Mouse (Mus musculus): Measurements from ENCODE around the gene Vti1b. TPM values are rescaled to one million over a fixed set of nuclear protein-coding genes. Genes with fewer than 3 reads are reported as not detected.
A peak's percentile ranks its signal among the peaks of the same experiment; 100 is the strongest.

The Vti1b gene
- 85.5 TPM for polyA plus RNA-seq (2012; fragmentation: generic; extraction: Trizol)

DNA sequence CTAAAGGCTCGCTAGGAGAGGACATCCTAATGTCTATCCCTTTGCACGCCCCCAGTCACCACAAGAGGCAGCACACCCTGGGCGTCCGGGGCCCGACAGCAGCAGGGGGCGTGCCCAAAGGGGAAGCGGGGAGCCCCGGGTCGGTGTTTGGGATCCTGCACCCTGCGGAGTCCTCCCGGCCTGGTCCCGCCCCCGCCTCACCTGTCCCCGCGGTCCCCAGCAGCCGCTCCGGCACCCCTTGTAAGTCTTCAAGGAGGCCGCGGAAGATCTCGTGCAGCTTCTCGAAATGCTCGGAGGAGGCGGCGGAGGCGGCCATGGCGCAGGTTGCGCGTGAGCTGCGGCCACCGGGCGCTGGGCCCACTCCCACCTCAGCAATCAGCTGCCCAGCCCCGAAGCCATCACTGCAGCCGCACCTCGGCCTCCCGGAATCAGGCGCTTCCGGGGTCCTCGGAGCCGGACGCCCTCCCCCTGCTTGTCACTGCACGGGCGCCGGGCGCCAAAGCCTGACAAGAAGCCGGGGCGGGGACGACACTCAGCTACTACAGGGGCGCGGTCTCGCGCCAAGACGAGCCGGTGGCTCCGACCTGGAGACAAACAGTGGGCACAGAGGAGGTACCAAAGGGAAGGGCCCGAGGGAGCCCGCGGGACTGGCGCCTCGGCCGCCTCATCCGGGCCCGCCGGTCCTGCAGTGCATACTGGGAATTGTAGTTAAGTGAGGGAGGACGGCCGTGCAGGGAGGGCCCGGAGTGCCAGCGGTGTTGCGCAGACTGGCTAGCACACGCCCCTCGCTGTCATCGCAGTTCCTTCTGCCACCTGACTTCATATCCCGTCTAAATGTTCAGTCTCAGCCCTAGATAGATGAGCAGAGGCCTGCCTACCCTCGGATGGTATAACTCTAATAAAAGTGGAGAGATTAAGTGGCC is at the start of gene Vti1b:
Gene Vti1b (minus strand): TSS at position 649 of the 923 bp plus-strand sequence.
- peak within 1 kb of the TSS; percentile 61 for H3ac ChIP-seq (ENCODE audit: control insufficient read depth, insufficient read length)
- peak within 1 kb of the TSS; percentile 50 for H3K4me3 ChIP-seq
- H3K27me3 ChIP-seq (ENCODE audit: control insufficient read depth, insufficient read depth, insufficient read length), result no peaks in the 10 kb centered on the region
- peaks cover 8% of the 10 kb centered on the region for H3K36me3 ChIP-seq (ENCODE audit: control insufficient read depth, insufficient read depth)
- TF ChIP-seq SRF (IDR thresholded peaks at IDR 0.05; ENCODE audit: control insufficient read depth, insufficient read length, low read depth), result no peak
- no peak for TF ChIP-seq REST (IDR thresholded peaks at IDR 0.05; ENCODE audit: insufficient read depth, insufficient read length)
- TF ChIP-seq POLR2AphosphoS2 (IDR thresholded peaks at IDR 0.05; ENCODE audit: insufficient read length, low read depth), result peak; percentile 94
- TF ChIP-seq MAX (IDR thresholded peaks at IDR 0.05; ENCODE audit: low read depth), result peak; percentile 94
- TF ChIP-seq MYOD1 (IDR thresholded peaks at IDR 0.05; ENCODE audit: control insufficient read depth in 1 of 3, insufficient read length in 2 of 3, low read depth in 2 of 3), result peak in 1 of 3 experiments; percentile 45
- TF ChIP-seq MYOG (IDR thresholded peaks at IDR 0.05; ENCODE audit: control insufficient read depth in 1 of 3, insufficient read depth in 1 of 3, insufficient read length in 2 of 3, low read depth in 2 of 3), result peak in 1 of 3 experiments; percentile 22
- TF ChIP-seq E2F4 (IDR thresholded peaks at IDR 0.05; ENCODE audit: insufficient read depth), result no peak
- no peak for TF ChIP-seq TCF12 (IDR thresholded peaks at IDR 0.05; ENCODE audit: insufficient read depth, poor library complexity, severe bottlenecking)
- TF ChIP-seq USF1 (IDR thresholded peaks at IDR 0.05; ENCODE audit: low read depth), result peak; percentile 47
- peak; percentile 79 for TF ChIP-seq POLR2A (IDR thresholded peaks at IDR 0.05; ENCODE audit: insufficient read length, low read depth)
- TF ChIP-seq CEBPB (IDR thresholded peaks at IDR 0.05; ENCODE audit: insufficient read depth, poor library complexity, severe bottlenecking), result no peak
- no peak for TF ChIP-seq TCF3 (IDR thresholded peaks at IDR 0.05; ENCODE audit: insufficient read length, low read depth)
- peak within 1 kb of the TSS; percentile 95 for H3K4me2 ChIP-seq (ENCODE audit: low read depth)
- H3K79me2 ChIP-seq (ENCODE audit: control insufficient read depth, insufficient read depth), result peaks cover 47% of the 10 kb centered on the region

GRCm38 (mm10) chr12:79217511-79217910 is 45.0 kb upstream of the Vti1b start:
- no peak overlapping the region for H3K4me3 ChIP-seq
- no peak overlapping the region for H3K4me2 ChIP-seq (ENCODE audit: low read depth)
- no peaks in the 10 kb centered on the region for H3K36me3 ChIP-seq (ENCODE audit: control insufficient read depth, insufficient read depth)
- no peak overlapping the region for H3ac ChIP-seq (ENCODE audit: control insufficient read depth, insufficient read length)
- H3K27me3 ChIP-seq (ENCODE audit: control insufficient read depth, insufficient read depth, insufficient read length), result peaks cover 73% of the 10 kb centered on the region
- no peaks in the 10 kb centered on the region for H3K79me2 ChIP-seq (ENCODE audit: control insufficient read depth, insufficient read depth)
- no peak for TF ChIP-seq TCF12 (IDR thresholded peaks at IDR 0.05; ENCODE audit: insufficient read depth, poor library complexity, severe bottlenecking)
- TF ChIP-seq MYOG (IDR thresholded peaks at IDR 0.05; ENCODE audit: control insufficient read depth in 1 of 3, insufficient read depth in 1 of 3, insufficient read length in 2 of 3, low read depth in 2 of 3), result no peak
- TF ChIP-seq POLR2A (IDR thresholded peaks at IDR 0.05; ENCODE audit: insufficient read length, low read depth), result no peak
- TF ChIP-seq TCF3 (IDR thresholded peaks at IDR 0.05; ENCODE audit: insufficient read length, low read depth), result no peak
- TF ChIP-seq SRF (IDR thresholded peaks at IDR 0.05; ENCODE audit: control insufficient read depth, insufficient read length, low read depth), result no peak
- no peak for TF ChIP-seq MYOD1 (IDR thresholded peaks at IDR 0.05; ENCODE audit: control insufficient read depth in 1 of 3, insufficient read length in 2 of 3, low read depth in 2 of 3)
- TF ChIP-seq USF1 (IDR thresholded peaks at IDR 0.05; ENCODE audit: low read depth), result no peak
- no peak for TF ChIP-seq REST (IDR thresholded peaks at IDR 0.05; ENCODE audit: insufficient read depth, insufficient read length)

DNA sequence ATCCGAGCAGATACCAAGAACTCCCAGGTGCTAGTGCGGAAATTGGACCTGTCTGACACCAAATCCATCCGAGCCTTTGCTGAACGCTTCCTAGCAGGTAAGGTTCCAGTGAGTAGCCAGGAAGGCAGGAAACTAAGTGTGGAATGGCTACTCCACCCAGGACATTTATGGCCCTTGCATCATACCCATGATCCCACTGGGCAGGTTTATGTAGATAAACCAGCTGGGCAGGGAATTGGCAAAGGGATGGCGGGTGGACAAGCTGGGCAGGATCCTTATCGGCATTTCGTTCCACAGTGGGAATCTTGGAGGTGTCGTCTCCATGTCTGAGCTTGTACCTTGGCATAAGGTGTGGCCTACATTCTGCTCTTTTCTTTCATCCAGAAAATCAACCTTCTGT is 39.0 kb upstream of the Vti1b start:
- Histone ChIP-seq H3K79me2 (ENCODE audit: control insufficient read depth, insufficient read depth) (no peaks in the 10 kb centered on the region), H3K4me2 (ENCODE audit: low read depth) (no peak overlapping the region), H3K4me3 (no peak overlapping the region), H3ac (ENCODE audit: control insufficient read depth, insufficient read length) (no peak overlapping the region), H3K36me3 (ENCODE audit: control insufficient read depth, insufficient read depth) (no peaks in the 10 kb centered on the region), H3K27me3 (ENCODE audit: control insufficient read depth, insufficient read depth, insufficient read length) (peaks cover 63% of the 10 kb centered on the region)
- TF ChIP-seq TCF12 (IDR thresholded peaks at IDR 0.05; ENCODE audit: insufficient read depth, poor library complexity, severe bottlenecking), result no peak
- no peak for TF ChIP-seq MAX (IDR thresholded peaks at IDR 0.05; ENCODE audit: low read depth)
- no peak for TF ChIP-seq TCF3 (IDR thresholded peaks at IDR 0.05; ENCODE audit: insufficient read length, low read depth)
- no peak for TF ChIP-seq REST (IDR thresholded peaks at IDR 0.05; ENCODE audit: insufficient read depth, insufficient read length)
- no peak for TF ChIP-seq SRF (IDR thresholded peaks at IDR 0.05; ENCODE audit: control insufficient read depth, insufficient read length, low read depth)

DNA sequence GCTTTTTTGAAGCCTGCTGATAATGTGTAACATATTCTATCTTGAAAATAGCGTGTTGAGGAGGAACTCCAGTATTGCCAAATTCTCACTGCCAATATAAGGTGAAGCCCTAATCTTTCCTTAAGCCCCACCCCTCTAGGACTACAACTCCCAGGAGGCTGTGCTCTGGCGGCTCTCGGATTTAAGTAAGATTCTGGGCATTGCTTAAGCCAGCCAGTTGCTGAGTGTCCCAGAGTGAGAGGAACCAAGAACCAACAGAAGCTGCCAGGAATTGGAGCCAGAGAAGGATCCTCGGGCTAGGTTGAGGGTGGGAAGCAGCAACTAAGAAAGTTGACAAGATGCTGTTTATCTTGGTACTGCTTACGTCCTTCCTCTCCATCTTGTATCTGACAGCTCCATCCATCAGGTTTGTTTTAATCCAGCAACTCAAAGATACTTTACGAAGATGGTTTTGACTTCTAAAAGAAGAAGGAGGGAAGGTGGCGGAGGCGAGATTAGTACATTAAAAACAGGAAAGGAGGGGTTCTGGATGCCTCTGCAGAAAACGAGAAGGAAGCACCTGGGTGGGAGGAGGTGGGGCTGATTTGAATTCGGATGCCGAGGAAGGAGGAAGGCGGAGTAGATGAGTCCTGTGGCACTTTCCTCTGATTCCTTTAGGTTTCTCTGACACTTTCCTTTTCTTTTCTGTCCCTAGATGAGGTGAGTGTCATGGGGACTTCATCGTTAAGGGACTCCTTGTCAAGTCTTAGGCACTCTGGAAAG is 36.4 kb upstream of the Vti1b start, which contains the start of gene Rdh12:
Gene Rdh12 (plus strand): TSS at position 212 of the 762 bp plus-strand sequence.
- Histone ChIP-seq H3ac (ENCODE audit: control insufficient read depth, insufficient read length) (no peak within 1 kb of the TSS), H3K36me3 (ENCODE audit: control insufficient read depth, insufficient read depth) (no peaks in the 10 kb centered on the region), H3K27me3 (ENCODE audit: control insufficient read depth, insufficient read depth, insufficient read length) (peaks cover 40% of the 10 kb centered on the region), H3K4me3 (no peak within 1 kb of the TSS), H3K4me2 (ENCODE audit: low read depth) (peak within 1 kb of the TSS; percentile 77), H3K79me2 (ENCODE audit: control insufficient read depth, insufficient read depth) (no peaks in the 10 kb centered on the region)
- no peak for TF ChIP-seq MYOD1 (IDR thresholded peaks at IDR 0.05; ENCODE audit: control insufficient read depth in 1 of 3, insufficient read length in 2 of 3, low read depth in 2 of 3)
- TF ChIP-seq POLR2A (IDR thresholded peaks at IDR 0.05; ENCODE audit: insufficient read length, low read depth), result no peak
- no peak for TF ChIP-seq SRF (IDR thresholded peaks at IDR 0.05; ENCODE audit: control insufficient read depth, insufficient read length, low read depth)
- TF ChIP-seq USF1 (IDR thresholded peaks at IDR 0.05; ENCODE audit: low read depth), result no peak
- TF ChIP-seq TCF3 (IDR thresholded peaks at IDR 0.05; ENCODE audit: insufficient read length, low read depth), result no peak
- TF ChIP-seq MAX (IDR thresholded peaks at IDR 0.05; ENCODE audit: low read depth), result no peak
- TF ChIP-seq TCF12 (IDR thresholded peaks at IDR 0.05; ENCODE audit: insufficient read depth, poor library complexity, severe bottlenecking), result no peak
- no peak for TF ChIP-seq REST (IDR thresholded peaks at IDR 0.05; ENCODE audit: insufficient read depth, insufficient read length)
- TF ChIP-seq E2F4 (IDR thresholded peaks at IDR 0.05; ENCODE audit: insufficient read depth), result no peak
- no peak for TF ChIP-seq POLR2AphosphoS2 (IDR thresholded peaks at IDR 0.05; ENCODE audit: insufficient read length, low read depth)
